Mouse (Mus musculus) cerebellum, adult 2 months (tissue): Measurements from ENCODE around the gene D17Wsu92e.
"Not testable (repeated sequence)": the region's sequence is repeated elsewhere in the genome, so short reads cannot be mapped to it uniquely, and the experiment has no call there.

ENCODE experiments used
- CTCF ChIP-seq: fragments of 200-500 bp; IDR thresholded peaks from 2 replicates; pipeline ENCODE4 v1.5.1; 2011; ENCODE audit warnings: low read depth, mild to moderate bottlenecking, control low read depth, low read length, moderate library complexity, borderline replicate concordance; ENCODE audit not compliant: insufficient read depth
- POLR2A ChIP-seq: fragments of 200-500 bp; IDR thresholded peaks from 2 replicates; pipeline ENCODE4 v1.6.1; 2011; ENCODE audit warnings: low read length, control low read depth, borderline replicate concordance; ENCODE audit not compliant: insufficient read depth

- TF ChIP-seq CTCF, POLR2A: not testable (repeated sequence)
These were observed 17.4 kb upstream of the D17Wsu92e start, which contains the start of gene Snrpc for GRCm38 (mm10) chr17:27837850-27838249.
